Mouse (Mus musculus): Measurements from ENCODE around the gene Cbr3.

DNA sequence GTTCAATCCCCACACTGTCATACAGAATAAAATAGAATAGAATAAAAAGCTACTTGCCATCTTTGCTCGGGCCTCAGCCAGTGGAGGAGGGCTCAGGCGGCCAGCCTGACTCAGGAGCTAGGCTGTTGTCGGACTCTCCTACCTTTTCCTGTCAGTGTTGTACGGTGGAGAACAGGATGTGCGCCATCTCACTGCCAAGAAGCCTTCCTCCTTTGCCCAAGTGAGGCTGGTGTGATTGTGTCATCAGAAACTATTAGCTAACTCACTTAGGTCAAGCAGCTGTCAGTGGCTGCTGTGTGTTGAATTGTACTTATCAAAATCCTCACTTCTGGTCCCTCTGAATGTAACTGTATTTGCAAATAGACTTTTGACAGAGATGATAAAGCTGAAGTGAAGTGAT is 38.8 kb downstream of the Cbr3 start:
- TF ChIP-seq CTCF (conservative IDR thresholded peaks at IDR 0.05; ENCODE audit: low read length) (no peak), POU5F1 (IDR thresholded peaks at IDR 0.05; ENCODE audit: borderline replicate concordance, low read length) (no peak)

Measured in E14TG2a.4 (cell line).